Mouse (Mus musculus) erythroblast, adult 5-6 weeks (primary cell): ENCODE measurements around the gene Ahdc1. TPM values are rescaled to one million over a fixed set of nuclear protein-coding genes. Genes with fewer than 3 reads are reported as not detected.

ENCODE experiments used
- ATAC-seq: replicated peaks from 2 replicates; pipeline ENCODE4 v1.8.0; 2016; ENCODE audit warnings: moderate number of reproducible peaks, mild to moderate bottlenecking, moderate TSS enrichment, inconsistent platforms; ENCODE audit not compliant: poor library complexity, low FRiP score, severe bottlenecking
- total RNA-seq, 2 experiments: library from RNA; stranded (forward) in 1 of 2; stranded (reverse) in 1 of 2; fragments of 150-400 nt in 1 of 2; fragments of 200-764, 138-1000 nt in 1 of 2; gene quantifications; 2 replicates each; pipeline versions ENCODE4 v1.2.3 to v1.2.4; 2015 to 2017; ENCODE audit warnings: low replicate concordance in 2 of 2

Gene Ahdc1
- total RNA-seq, 2 experiments from 2014 or later: 0.17 to 1.2 TPM

DNA sequence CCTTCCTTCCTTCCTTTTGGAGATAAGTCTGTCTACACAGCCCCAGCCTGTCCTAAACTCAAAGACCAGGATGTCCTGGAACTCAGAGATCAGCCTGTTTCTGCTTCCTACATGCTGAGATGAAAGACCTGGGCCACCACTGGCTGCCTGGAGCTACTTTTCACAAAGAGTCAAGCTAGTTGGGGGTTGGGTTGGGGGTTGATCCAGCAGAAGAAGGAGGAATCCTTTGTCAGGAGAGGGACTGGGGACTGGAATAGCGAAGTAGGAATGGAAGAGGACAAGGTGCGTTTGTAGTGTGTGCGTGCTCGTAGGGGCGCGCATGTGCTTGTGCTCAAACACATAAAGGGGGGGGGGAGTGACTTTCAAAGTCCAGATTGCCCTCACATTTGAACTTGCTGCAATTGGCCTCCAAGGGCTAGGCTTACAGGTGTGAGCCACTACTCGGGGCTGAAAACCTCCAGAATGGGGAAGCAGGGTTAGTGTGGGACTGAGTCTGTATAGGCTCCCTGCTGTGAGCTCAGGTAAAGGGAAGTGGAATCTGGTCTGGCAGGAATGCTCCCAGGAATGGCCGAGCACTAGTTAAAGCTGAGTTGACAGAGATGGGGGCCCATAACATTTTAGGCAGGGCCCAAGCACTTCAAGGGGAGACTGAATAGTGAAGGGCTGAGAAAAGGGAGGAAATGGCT lies 21.5 kb downstream of the Ahdc1 start:
- ATAC-seq: no peak

- no peak for ATAC-seq
These were observed 23.4 kb downstream of the Ahdc1 start for GRCm38 (mm10) chr4:133034478-133034877.

DNA sequence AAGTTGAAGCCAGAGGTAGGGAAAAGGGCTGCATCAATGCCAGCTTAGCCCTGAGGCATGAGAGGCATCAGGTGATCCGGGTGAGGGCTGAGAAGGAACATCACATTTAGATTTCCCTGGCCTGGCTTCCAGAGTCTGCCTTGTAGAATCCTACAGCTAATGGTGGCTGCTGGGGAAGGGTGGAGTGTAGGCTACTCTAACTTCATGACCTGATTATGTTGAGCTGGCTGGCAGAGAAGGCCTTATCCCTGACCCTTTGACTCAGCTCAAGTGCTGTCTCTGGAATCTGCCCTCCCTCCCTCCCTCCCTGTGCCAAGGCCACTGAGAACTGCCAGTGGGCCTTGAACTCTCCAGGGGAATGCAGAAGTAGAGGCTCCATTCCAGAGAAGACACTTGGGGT lies 24.4 kb downstream of the Ahdc1 start:
- ATAC-seq: no peak

DNA sequence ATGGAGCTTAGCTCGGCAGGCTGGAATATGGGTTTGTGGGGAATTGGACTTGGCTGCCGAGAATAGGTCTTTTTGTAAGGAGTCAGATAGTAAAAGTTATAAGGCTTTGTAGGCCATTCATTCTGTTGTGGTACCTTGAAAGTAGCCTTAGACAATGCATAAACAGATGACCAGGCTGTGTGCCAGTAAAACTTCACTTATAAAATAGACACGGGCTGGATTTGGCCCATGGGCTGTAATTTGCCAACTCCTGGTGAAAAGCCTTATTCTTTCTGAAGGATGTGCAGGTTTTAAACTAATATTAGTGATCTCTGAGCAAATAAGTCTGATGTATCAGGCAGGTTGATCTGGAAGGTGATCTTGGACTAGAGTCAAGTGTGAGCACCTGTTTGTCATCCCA lies 24.9 kb downstream of the Ahdc1 start:
- ATAC-seq: no peak

DNA sequence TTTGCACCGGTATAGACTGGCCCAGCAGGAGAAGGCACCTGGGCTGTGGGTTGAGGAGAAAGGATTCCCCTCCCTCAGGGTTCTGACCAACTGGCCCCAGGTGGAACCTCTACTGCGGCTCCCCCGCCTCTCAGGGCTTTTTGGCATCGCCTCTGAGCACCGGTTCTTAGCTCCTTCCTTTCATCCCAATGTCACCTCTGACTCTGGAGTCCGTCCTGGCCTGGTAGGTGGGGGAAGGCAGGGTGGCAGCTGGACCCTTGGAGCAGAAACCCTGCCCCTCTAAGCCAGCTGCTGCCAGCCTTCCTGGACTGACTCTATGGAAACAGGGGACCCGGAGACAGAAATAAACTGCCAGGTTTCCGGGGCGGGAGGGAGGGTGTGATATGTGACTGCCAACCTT lies 26.2 kb downstream of the Ahdc1 start:
- no peak for ATAC-seq

GRCm38 (mm10) chr4:133037798-133038197 lies 26.7 kb downstream of the Ahdc1 start:
- ATAC-seq: no peak

DNA sequence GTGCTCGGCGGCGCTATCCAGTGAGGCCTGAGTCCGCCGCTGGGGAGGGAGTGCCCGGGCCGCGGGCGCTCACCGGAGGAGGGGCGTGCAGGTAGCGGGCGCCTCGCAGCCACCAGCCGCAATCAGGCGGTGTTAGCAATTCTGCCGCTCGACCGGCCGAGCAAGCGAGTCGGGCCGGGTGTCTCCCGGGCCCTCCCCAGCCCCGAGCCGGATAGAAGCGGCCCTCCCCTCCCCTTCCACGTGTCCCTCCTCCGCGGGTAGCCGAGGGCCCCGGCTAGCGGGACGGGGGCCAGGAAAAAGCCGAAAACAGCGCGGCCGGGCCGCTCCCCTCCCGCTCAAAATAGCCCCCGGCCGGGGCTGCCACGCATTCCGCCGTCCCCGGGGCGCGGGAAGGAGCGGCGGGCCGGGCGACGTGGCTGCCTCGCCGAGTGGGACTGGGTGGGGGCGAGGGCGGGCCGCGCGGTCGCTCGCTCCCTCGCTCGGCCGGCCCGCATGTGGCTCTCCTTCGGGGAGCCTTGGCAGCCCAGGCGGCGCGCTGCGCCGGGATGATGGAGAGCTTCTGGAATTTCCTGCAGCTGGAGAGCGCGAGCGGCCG lies 27.6 kb downstream of the Ahdc1 start:
- ATAC-seq: no peak

GRCm38 (mm10) chr4:133039116-133039819 lies 28.2 kb downstream of the Ahdc1 start:
- no peak for ATAC-seq

DNA sequence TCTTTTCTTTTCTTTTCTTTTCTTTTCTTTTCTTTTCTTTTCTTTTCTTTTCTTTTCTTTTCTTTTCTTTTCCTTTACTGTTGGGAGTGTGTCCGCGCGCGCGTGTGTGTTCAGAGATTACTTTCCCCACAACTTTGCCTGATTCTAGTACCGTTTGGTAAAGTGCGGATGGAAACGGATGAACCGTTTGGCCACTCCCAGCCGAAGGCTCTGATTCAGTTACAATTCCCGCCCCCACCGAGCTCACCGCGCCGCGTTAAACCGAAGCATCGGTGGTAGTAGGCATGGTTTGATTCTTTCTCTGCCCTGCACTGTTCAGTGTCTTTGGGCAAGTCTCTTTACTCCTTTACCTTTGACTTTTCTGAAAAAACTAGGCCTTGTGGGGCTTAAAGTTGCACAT lies 28.8 kb downstream of the Ahdc1 start:
- no peak for ATAC-seq

DNA sequence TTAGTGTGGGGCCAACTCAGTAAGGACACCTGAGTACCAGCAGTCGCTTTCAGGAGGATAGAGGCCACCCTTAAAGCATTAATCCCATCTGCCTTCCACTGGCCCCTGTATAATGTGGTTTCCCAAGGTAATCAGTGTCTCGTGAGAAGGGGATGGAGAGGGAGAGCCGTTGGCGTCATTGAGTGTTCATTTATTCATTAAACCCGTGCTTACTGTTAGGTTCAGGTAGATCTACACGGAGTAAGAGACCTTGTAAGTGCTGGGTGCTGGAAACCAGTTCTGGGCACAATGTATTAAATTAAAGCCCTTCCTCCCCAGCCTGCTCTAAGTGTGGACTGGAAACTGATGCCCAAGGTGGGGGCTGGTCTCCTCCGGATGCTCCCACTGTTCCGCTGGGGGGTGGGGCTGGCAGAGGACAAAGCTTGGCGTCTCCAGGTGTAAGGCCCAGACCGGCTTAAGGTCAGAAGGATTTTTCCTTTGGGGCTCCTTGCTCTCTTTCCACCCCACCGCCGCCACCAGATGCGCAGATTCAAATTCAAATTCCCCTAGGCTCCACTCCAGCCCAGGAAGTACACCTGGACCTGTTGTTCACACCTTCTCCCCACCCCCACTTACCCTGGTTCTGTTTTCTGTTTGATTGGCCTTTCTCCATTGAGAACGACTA lies 29.3 kb downstream of the Ahdc1 start:
- ATAC-seq: no peak

DNA sequence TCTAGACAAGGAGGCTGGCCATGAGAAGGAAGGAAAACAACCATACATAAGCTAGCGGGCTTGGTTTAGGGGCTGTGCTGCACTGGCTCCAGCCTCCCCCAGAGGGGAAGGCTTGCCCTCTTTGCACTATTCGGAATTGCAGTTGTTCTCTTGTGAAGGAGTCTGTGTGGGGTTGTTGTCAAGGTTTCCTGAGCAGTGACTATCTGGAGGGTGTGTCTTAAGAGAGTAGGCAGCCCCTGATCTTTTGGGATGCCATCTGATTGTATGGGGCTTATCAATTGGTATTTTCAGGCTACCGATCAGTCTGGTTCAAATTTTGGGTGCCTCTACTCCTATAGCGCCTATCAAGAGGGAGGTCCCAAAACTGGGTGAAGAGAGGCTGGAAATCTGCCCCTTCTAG lies 31.2 kb downstream of the Ahdc1 start:
- ATAC-seq: no peak

DNA sequence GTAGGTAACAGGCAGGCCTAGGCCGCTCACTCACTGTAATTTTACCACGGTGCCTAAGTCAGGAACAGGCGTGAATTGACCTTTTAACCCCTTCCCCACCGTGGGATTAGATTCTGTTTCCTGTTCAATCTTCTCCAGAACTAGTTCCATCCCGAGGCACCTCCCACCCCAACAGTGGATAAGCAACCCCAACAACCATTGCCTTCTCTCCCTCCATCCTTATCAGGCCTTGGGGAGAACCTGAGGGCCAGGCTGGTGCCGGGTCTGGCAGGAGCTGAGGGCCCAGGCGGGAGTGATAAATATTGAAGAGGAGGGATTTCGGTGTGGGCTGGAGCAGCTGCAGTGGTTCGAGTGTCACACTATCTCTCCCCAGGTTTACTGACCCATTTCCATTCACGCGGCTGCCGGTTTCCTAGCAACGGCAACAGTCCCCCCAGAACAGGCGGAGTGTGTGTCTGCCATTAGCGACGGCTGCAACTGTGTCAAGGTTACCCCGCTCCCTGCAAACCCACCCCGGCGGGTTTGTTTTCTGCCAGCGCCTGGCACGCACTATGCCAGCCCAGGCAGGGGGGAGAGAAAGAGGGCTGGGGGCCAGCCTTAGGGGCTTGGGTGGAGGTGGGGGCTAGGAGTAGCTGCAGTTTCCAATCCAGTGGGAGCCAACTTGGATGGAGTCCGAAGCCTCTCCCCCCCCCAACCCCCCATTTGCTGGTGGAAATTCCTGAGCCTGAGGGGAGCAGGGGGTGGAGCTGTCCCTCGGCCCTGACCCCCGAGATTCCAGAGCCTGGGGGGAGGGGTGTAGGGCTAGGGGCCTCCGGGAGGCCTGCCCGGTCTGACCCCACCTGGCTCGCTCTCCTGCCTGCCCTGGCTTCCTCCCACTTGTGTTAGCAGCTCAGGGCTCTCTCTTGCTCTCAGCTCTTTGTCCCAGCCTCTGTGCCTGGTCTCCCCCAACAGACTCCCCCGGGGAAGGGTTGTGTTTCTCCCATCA lies 31.9 kb downstream of the Ahdc1 start:
- ATAC-seq: no peak

DNA sequence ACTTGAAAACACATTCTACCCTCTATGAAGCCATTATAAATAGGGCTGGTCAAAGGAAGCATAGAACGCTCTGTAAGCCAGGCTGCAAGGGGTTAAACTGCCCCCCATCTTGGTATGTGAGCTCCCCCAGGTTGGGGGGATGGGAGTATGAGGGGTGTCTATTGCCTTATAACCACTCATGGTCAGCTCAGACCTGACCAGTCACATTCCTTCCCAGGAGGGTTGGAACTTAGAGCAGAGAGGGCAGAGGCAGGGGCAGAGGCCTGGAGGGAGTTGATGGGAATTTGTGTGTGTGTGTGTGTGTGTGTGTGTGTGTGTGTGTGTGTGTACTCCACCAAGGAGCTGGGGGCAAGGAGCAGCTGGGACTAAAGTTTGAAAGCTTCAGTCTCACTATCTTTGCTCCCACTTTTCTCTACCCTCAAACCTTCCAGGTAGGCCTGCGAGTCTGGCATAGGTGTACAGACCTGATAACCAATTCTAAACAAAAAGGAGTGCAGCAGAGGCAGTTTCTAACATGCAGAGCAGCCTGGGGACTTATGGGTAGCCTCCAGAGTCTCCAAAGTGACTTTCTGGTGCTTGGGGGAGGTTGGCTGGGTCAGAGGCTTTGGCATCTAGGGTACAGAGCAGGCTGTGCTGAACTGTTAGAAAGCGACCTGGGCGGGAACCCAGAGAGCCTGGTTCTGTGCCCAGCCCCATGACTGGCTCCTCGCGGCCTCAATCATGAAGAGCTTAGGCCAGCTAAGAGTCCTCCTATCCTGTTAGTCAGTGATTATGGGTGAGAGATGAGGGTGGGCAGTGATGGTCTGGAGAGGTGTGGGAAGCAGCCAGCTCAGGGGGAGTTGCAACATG lies 33.0 kb downstream of the Ahdc1 start:
- no peak for ATAC-seq

GRCm38 (mm10) chr4:133044647-133045094 lies 33.6 kb downstream of the Ahdc1 start:
- ATAC-seq: no peak

DNA sequence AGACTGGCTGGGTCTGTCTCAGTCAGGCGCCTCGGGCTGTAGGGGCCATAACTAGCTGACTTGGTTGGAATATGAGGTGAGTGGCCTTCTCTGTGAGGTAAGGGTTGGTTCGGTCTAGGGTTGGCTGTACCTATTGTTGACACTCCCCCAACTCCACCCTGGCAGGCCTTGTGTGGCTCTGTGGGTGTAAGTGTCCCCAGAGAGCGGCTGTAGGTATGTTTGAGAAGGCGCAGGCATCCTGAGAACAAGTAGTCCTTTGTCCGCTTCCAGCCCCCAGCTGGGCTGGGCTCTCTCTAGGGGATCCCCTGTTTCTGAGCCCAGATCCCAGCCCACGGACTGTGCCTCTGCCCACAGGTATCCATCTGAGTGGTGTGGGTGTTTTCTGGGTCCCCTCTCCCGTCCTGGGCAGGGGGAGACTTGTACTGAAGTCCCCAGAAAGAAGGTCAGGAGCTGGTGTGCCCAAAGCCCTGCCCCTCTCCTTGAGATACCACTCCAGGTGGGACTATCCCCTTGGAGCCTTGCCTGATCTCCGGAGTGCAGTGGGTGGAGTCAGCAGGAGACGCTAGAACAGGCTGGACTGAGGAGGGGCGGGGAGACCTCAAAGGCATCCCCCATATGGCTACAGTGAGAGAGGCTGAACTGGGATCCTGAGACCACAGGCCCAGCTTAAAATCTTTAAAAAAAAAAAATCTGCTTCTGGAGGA lies 34.9 kb downstream of the Ahdc1 start:
- no peak for ATAC-seq

DNA sequence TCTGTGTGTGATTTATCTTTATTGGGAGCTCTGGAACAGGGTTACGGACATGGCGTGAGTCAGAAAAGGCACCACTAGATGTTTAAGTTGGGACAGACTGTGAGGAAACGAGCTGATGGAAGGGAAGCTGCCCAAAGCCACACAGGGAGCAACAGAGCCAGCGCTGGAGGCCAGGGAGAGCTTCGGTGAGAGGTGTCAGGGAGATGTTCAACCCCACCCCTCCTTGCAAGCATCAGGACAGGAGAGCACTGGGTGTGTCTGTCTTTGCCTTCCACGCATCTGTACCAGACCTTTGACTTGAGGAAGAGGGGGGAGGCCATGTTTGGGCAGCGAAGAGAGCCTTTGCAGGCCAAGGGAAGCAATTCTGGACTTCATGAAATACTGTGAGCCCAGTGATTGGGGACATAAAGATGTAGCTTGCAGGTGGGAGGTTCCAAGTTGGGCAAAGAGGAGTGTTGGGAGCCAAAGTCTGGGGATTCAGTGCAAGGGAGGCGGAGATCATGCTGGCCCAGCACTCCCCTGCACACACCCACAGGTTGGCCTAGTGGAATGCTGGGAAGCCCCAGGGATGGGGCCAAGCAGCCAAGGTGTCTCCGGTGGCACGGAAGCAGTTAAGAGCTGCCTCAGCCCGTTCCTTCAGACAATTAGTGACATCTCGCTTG lies 35.8 kb downstream of the Ahdc1 start:
- ATAC-seq: no peak

GRCm38 (mm10) chr4:133047353-133048105 lies 36.5 kb downstream of the Ahdc1 start:
- no peak for ATAC-seq
